Mouse (Mus musculus): ENCODE data around the gene 1810062G17Rik. TPM values are rescaled to one million over a fixed set of nuclear protein-coding genes. Genes with fewer than 3 reads are reported as not detected.

The 1810062G17Rik gene
- polyA plus RNA-seq, 1 experiment from 2014 or later: not detected

DNA sequence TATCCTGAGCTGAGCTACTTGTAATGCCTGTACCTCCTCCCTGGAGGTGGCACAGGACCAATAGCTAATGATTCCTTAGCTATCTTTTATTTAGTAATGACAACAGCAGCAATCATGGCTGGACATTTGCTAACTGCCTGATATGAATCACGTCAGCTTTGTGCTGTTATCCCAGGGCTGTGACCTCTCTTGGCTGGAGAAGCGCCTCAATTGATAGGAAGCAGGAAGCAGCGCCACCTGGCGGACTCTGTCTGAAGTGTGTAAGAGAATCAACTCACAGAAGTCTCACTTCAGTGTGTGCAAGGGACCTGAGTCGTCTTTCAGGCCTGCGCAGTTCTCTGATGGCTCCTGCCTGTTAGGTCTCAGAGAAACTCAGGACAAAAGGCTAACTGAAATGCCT lies 19.7 kb downstream of the 1810062G17Rik start:
- H3K4me2 ChIP-seq (ENCODE audit: low read length): no peak overlapping the region
- no peaks in the 10 kb centered on the region for H3K36me3 ChIP-seq (ENCODE audit: control insufficient read depth, insufficient read depth)
- peak; percentile 68 for ATAC-seq
- H3K27me3 ChIP-seq (replicated peaks; ENCODE audit: control insufficient read depth, insufficient read depth, low read length): no peaks in the 10 kb centered on the region
- no peak overlapping the region for H3K27ac ChIP-seq (ENCODE audit: low read length)
- no peaks in the 10 kb centered on the region for H3K9me3 ChIP-seq (ENCODE audit: control insufficient read depth, low read length)
- H3K9ac ChIP-seq (replicated peaks; ENCODE audit: low read depth, low read length): no peak overlapping the region
- H3K4me1 ChIP-seq (replicated peaks; ENCODE audit: control insufficient read depth, insufficient read depth, low read length): no peaks in the 10 kb centered on the region
- WGBS: 6% methylated on average over 6 of the region's 6 CpGs
- H3K4me3 ChIP-seq (replicated peaks; ENCODE audit: low read length): no peak overlapping the region

- no peak overlapping the region for H3K9ac ChIP-seq (replicated peaks; ENCODE audit: low read depth, low read length)
- H3K4me3 ChIP-seq (replicated peaks; ENCODE audit: low read length): no peak overlapping the region
- ATAC-seq: no peak
- 81% methylated on average over 9 of the region's 9 CpGs for WGBS
- H3K27me3 ChIP-seq (replicated peaks; ENCODE audit: control insufficient read depth, insufficient read depth, low read length): no peaks in the 10 kb centered on the region
- no peak overlapping the region for H3K4me2 ChIP-seq (ENCODE audit: low read length)
- no peaks in the 10 kb centered on the region for H3K9me3 ChIP-seq (ENCODE audit: control insufficient read depth, low read length)
- no peak overlapping the region for H3K27ac ChIP-seq (ENCODE audit: low read length)
- H3K36me3 ChIP-seq (ENCODE audit: control insufficient read depth, insufficient read depth): no peaks in the 10 kb centered on the region
- no peaks in the 10 kb centered on the region for H3K4me1 ChIP-seq (replicated peaks; ENCODE audit: control insufficient read depth, insufficient read depth, low read length)
Measured at GRCm38 (mm10) chr3:36496273-36496672, 20.5 kb downstream of the 1810062G17Rik start.

- ATAC-seq: peak; percentile 57
- WGBS: 16% methylated on average over 14 of the region's 14 CpGs
Measured at GRCm38 (mm10) chr3:36496746-36497145, 21.0 kb downstream of the 1810062G17Rik start.

GRCm38 (mm10) chr3:36498224-36498623 lies 22.5 kb downstream of the 1810062G17Rik start:
- Histone ChIP-seq H3K27ac (ENCODE audit: low read length) (no peak overlapping the region), H3K9me3 (ENCODE audit: control insufficient read depth, low read length) (no peaks in the 10 kb centered on the region), H3K9ac (replicated peaks; ENCODE audit: low read depth, low read length) (no peak overlapping the region), H3K4me1 (replicated peaks; ENCODE audit: control insufficient read depth, insufficient read depth, low read length) (no peaks in the 10 kb centered on the region), H3K4me3 (replicated peaks; ENCODE audit: low read length) (no peak overlapping the region), H3K36me3 (ENCODE audit: control insufficient read depth, insufficient read depth) (no peaks in the 10 kb centered on the region), H3K27me3 (replicated peaks; ENCODE audit: control insufficient read depth, insufficient read depth, low read length) (no peaks in the 10 kb centered on the region), H3K4me2 (ENCODE audit: low read length) (no peak overlapping the region)
- no peak for ATAC-seq
- 90% methylated on average over 6 of the region's 6 CpGs for WGBS

More at GRCm38 (mm10) chr3:36496746-36497145, 21.0 kb downstream of the 1810062G17Rik start:
- no peak overlapping the region for H3K4me2 ChIP-seq (ENCODE audit: low read length)
- no peaks in the 10 kb centered on the region for H3K9me3 ChIP-seq (ENCODE audit: control insufficient read depth, low read length)
- H3K9ac ChIP-seq (replicated peaks; ENCODE audit: low read depth, low read length): no peak overlapping the region
- no peaks in the 10 kb centered on the region for H3K36me3 ChIP-seq (ENCODE audit: control insufficient read depth, insufficient read depth)
- no peaks in the 10 kb centered on the region for H3K4me1 ChIP-seq (replicated peaks; ENCODE audit: control insufficient read depth, insufficient read depth, low read length)
- H3K27me3 ChIP-seq (replicated peaks; ENCODE audit: control insufficient read depth, insufficient read depth, low read length): no peaks in the 10 kb centered on the region
- H3K4me3 ChIP-seq (replicated peaks; ENCODE audit: low read length): no peak overlapping the region
- no peak overlapping the region for H3K27ac ChIP-seq (ENCODE audit: low read length)

GRCm38 (mm10) chr3:36499418-36499817 lies 23.7 kb downstream of the 1810062G17Rik start:
- ATAC-seq: no peak
- H3K36me3 ChIP-seq (ENCODE audit: control insufficient read depth, insufficient read depth): no peaks in the 10 kb centered on the region
- no peak overlapping the region for H3K27ac ChIP-seq (ENCODE audit: low read length)
- H3K9me3 ChIP-seq (ENCODE audit: control insufficient read depth, low read length): no peaks in the 10 kb centered on the region
- H3K4me1 ChIP-seq (replicated peaks; ENCODE audit: control insufficient read depth, insufficient read depth, low read length): no peaks in the 10 kb centered on the region
- H3K4me2 ChIP-seq (ENCODE audit: low read length): no peak overlapping the region
- H3K9ac ChIP-seq (replicated peaks; ENCODE audit: low read depth, low read length): no peak overlapping the region
- no peak overlapping the region for H3K4me3 ChIP-seq (replicated peaks; ENCODE audit: low read length)
- 87% methylated on average over 7 of the region's 7 CpGs for WGBS
- no peaks in the 10 kb centered on the region for H3K27me3 ChIP-seq (replicated peaks; ENCODE audit: control insufficient read depth, insufficient read depth, low read length)

- Histone ChIP-seq H3K27ac (ENCODE audit: low read length) (no peak overlapping the region), H3K36me3 (ENCODE audit: control insufficient read depth, insufficient read depth) (no peaks in the 10 kb centered on the region), H3K9me3 (ENCODE audit: control insufficient read depth, low read length) (no peaks in the 10 kb centered on the region), H3K27me3 (replicated peaks; ENCODE audit: control insufficient read depth, insufficient read depth, low read length) (no peaks in the 10 kb centered on the region), H3K4me2 (ENCODE audit: low read length) (no peak overlapping the region), H3K4me1 (replicated peaks; ENCODE audit: control insufficient read depth, insufficient read depth, low read length) (0 out of 2 replicates have a peak, but pooled peaks cover 3% of the 10 kb centered on the region), H3K4me3 (replicated peaks; ENCODE audit: low read length) (no peak overlapping the region), H3K9ac (replicated peaks; ENCODE audit: low read depth, low read length) (no peak overlapping the region)
- 86% methylated on average over 8 of the region's 8 CpGs for WGBS
- no peak for ATAC-seq
Measured at GRCm38 (mm10) chr3:36500976-36501375, 25.2 kb downstream of the 1810062G17Rik start.

- no peaks in the 10 kb centered on the region for H3K27me3 ChIP-seq (replicated peaks; ENCODE audit: control insufficient read depth, insufficient read depth, low read length)
Measured at GRCm38 (mm10) chr3:36501546-36501945, 25.8 kb downstream of the 1810062G17Rik start.

DNA sequence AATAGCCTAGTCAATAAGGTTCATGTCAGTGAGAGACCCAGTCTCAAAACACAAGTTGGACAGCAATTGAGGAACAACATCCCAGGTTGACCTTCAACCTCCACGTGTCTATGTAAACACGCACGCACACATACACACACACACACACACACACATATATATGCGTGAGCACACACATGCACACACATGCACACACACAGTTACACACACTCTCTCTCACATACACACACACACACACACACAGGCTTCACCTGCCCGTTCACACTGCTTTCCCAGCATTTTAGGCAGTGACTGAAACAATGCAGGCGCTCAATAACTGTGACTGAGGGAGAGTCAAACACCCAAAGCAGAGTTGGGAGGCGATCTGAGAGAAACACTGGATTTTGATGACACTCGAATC lies 29.6 kb downstream of the 1810062G17Rik start:
- WGBS: 75% methylated on average over 8 of the region's 8 CpGs
- no peak overlapping the region for H3K27ac ChIP-seq (ENCODE audit: low read length)

More at GRCm38 (mm10) chr3:36501546-36501945, 25.8 kb downstream of the 1810062G17Rik start:
- Histone ChIP-seq H3K4me3 (replicated peaks; ENCODE audit: low read length) (no peak overlapping the region), H3K36me3 (ENCODE audit: control insufficient read depth, insufficient read depth) (no peaks in the 10 kb centered on the region), H3K27ac (ENCODE audit: low read length) (no peak overlapping the region), H3K9ac (replicated peaks; ENCODE audit: low read depth, low read length) (no peak overlapping the region), H3K4me1 (replicated peaks; ENCODE audit: control insufficient read depth, insufficient read depth, low read length) (0 out of 2 replicates have a peak, but pooled peaks cover 3% of the 10 kb centered on the region), H3K4me2 (ENCODE audit: low read length) (no peak overlapping the region), H3K9me3 (ENCODE audit: control insufficient read depth, low read length) (no peaks in the 10 kb centered on the region)
- 75% methylated on average over 7 of the region's 7 CpGs for WGBS
- no peak for ATAC-seq

DNA sequence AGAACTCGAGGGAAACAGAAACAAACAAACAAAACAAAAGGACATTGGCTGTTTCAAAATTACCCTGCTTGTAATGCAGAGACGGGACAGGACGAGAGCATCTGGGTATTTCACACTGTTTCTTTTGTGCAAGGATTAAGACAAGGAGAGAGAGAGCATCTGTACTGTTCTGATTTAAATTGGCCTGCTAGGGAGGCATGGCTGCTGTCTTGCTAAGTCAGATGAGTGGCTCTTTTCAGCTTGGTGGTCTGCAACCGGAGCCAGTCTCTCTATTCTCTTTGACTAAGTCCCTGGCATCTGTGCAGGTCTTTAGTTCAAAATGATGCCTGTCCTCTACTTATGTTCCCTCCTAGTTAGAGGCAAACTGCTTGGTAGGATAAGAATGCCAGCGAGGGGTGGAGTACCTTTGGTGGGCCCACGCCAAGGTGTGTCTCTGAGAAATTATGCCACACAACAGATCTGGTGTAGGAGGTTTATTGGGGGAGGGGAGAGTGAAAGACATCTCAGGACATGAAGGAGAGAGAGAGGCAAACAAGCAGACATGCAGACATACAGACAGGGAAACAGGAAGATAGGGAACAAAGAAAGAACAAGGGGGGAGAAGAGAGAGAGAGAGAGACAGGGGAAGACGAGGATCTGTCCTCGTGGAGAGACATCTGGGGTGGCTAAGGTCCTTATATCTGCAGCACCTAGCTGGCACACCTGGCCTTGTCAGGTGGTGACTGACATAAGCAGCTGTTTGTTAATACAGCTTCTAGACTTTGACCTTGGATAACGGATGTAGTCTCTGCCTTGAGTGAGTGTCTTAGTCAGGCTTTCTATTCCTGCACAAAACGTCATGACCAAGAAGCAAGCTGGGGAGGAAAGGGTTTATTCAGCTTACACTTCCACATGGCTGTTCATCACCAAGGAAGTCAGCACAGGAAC lies 30.3 kb downstream of the 1810062G17Rik start:
- Histone ChIP-seq H3K4me1 (replicated peaks; ENCODE audit: control insufficient read depth, insufficient read depth, low read length) (0 out of 2 replicates have a peak, but pooled peaks cover 3% of the 10 kb centered on the region), H3K4me3 (replicated peaks; ENCODE audit: low read length) (no peak overlapping the region), H3K27me3 (replicated peaks; ENCODE audit: control insufficient read depth, insufficient read depth, low read length) (no peaks in the 10 kb centered on the region), H3K9me3 (ENCODE audit: control insufficient read depth, low read length) (no peaks in the 10 kb centered on the region), H3K9ac (replicated peaks; ENCODE audit: low read depth, low read length) (no peak overlapping the region), H3K4me2 (ENCODE audit: low read length) (no peak overlapping the region), H3K27ac (ENCODE audit: low read length) (no peak overlapping the region), H3K36me3 (ENCODE audit: control insufficient read depth, insufficient read depth) (no peaks in the 10 kb centered on the region)
- WGBS: 42% methylated on average over 10 of the region's 10 CpGs
- ATAC-seq: no peak

More for the DNA sequence above, 29.6 kb downstream of the 1810062G17Rik start:
- Histone ChIP-seq H3K27me3 (replicated peaks; ENCODE audit: control insufficient read depth, insufficient read depth, low read length) (no peaks in the 10 kb centered on the region), H3K4me1 (replicated peaks; ENCODE audit: control insufficient read depth, insufficient read depth, low read length) (0 out of 2 replicates have a peak, but pooled peaks cover 3% of the 10 kb centered on the region), H3K9me3 (ENCODE audit: control insufficient read depth, low read length) (no peaks in the 10 kb centered on the region), H3K4me3 (replicated peaks; ENCODE audit: low read length) (no peak overlapping the region), H3K36me3 (ENCODE audit: control insufficient read depth, insufficient read depth) (no peaks in the 10 kb centered on the region), H3K9ac (replicated peaks; ENCODE audit: low read depth, low read length) (no peak overlapping the region), H3K4me2 (ENCODE audit: low read length) (no peak overlapping the region)
- ATAC-seq: no peak

Data from forebrain, embryonic 16.5 days (tissue).